Mouse (Mus musculus) testis, adult 2 months (tissue): Measurements from ENCODE around the gene Omt2b.
"Not testable (repeated sequence)": the region's sequence is repeated elsewhere in the genome, so short reads cannot be mapped to it uniquely, and the experiment has no call there.

Source experiments
- CTCF ChIP-seq: fragments of 200-500 bp; IDR thresholded peaks from 2 replicates; pipeline ENCODE4 v1.5.1; 2012; ENCODE audit warnings: low read depth, mild to moderate bottlenecking, inconsistent platforms, low read length, moderate library complexity; ENCODE audit not compliant: control insufficient read depth, insufficient read depth, insufficient replicate concordance
- POLR2A ChIP-seq: fragments of 200-500 bp; IDR thresholded peaks from 2 replicates; pipeline ENCODE4 v1.6.1; 2012; ENCODE audit warnings: low read depth, mild to moderate bottlenecking, inconsistent platforms, low read length, moderate library complexity; ENCODE audit not compliant: control insufficient read depth

GRCm38 (mm10) chr9:78282002-78282711, 45.2 kb upstream of the Omt2b start:
- TF ChIP-seq POLR2A, CTCF: not testable (repeated sequence)
